Mouse (Mus musculus) MEL (cell line): ENCODE results near the gene Ywhag.

Experiments
- CHD1 ChIP-seq: IDR thresholded peaks from 2 replicates; pipeline ENCODE4 v1.6.1; 2012; ENCODE audit warnings: low read depth, mild to moderate bottlenecking, inconsistent platforms, low read length, improper control_type of control experiment
- EP300 ChIP-seq, 2 experiments: IDR thresholded peaks; 2 replicates each; pipeline ENCODE4 v1.6.1; 2011; ENCODE audit warnings: improper control_type of control experiment in 2 of 2, low read length in 2 of 2, low read depth in 1 of 2, mild to moderate bottlenecking in 1 of 2
- GATA1 ChIP-seq: IDR thresholded peaks from 2 replicates; pipeline ENCODE4 v1.6.1; 2011; ENCODE audit warnings: low read depth, low read length, improper control_type of control experiment
- MAX ChIP-seq: IDR thresholded peaks from 2 replicates; pipeline ENCODE4 v1.6.1; 2011; ENCODE audit warnings: low read length, improper control_type of control experiment
- NELFE ChIP-seq: IDR thresholded peaks from 2 replicates; pipeline ENCODE4 v1.6.1; 2011; ENCODE audit warnings: low read depth, low read length, improper control_type of control experiment
- POLR2A ChIP-seq, 2 experiments: IDR thresholded peaks; 2 replicates each; pipeline ENCODE4 v1.6.1; 2011 to 2012; ENCODE audit warnings: low read length in 2 of 2, mild to moderate bottlenecking in 2 of 2, control low read depth in 1 of 2, improper control_type of control experiment in 1 of 2, low read depth in 1 of 2, moderate library complexity in 1 of 2; ENCODE audit not compliant: control insufficient read depth in 1 of 2, insufficient read depth in 1 of 2, poor library complexity in 1 of 2
- RCOR1 ChIP-seq: IDR thresholded peaks from 2 replicates; pipeline ENCODE4 v1.6.1; 2012; ENCODE audit warnings: low read depth, mild to moderate bottlenecking, inconsistent platforms, low read length, improper control_type of control experiment
- USF1 ChIP-seq: IDR thresholded peaks from 2 replicates; pipeline ENCODE4 v1.6.1; 2014; ENCODE audit warnings: low read depth, mild to moderate bottlenecking, inconsistent platforms, low read length, improper control_type of control experiment, moderate library complexity
- ZNF384 ChIP-seq: IDR thresholded peaks from 2 replicates; pipeline ENCODE4 v1.6.1; 2012; ENCODE audit warnings: low read depth, mild to moderate bottlenecking, inconsistent platforms, low read length, improper control_type of control experiment

GRCm38 (mm10) chr5:135898028-135898427 lies 36.4 kb downstream of the Ywhag start:
- TF ChIP-seq MAX: peak; percentile 77
- no peak for TF ChIP-seq USF1
- no peak for TF ChIP-seq POLR2A (IDR thresholded peaks at IDR 0.05; ENCODE audit: control insufficient read depth in 1 of 2, insufficient read depth in 1 of 2, low read depth in 1 of 2, low read length in 2 of 2, poor library complexity in 1 of 2)
- TF ChIP-seq CHD1: no peak
- TF ChIP-seq RCOR1: no peak
- peak; percentile 45 for TF ChIP-seq GATA1
- no peak for TF ChIP-seq EP300 (IDR thresholded peaks at IDR 0.05; ENCODE audit: low read depth in 1 of 2, low read length in 2 of 2)
- TF ChIP-seq ZNF384: no peak
- no peak for TF ChIP-seq NELFE
